Comparison of ENCODE assay signal across 8 mouse cellular contexts in the genomic region with DNA sequence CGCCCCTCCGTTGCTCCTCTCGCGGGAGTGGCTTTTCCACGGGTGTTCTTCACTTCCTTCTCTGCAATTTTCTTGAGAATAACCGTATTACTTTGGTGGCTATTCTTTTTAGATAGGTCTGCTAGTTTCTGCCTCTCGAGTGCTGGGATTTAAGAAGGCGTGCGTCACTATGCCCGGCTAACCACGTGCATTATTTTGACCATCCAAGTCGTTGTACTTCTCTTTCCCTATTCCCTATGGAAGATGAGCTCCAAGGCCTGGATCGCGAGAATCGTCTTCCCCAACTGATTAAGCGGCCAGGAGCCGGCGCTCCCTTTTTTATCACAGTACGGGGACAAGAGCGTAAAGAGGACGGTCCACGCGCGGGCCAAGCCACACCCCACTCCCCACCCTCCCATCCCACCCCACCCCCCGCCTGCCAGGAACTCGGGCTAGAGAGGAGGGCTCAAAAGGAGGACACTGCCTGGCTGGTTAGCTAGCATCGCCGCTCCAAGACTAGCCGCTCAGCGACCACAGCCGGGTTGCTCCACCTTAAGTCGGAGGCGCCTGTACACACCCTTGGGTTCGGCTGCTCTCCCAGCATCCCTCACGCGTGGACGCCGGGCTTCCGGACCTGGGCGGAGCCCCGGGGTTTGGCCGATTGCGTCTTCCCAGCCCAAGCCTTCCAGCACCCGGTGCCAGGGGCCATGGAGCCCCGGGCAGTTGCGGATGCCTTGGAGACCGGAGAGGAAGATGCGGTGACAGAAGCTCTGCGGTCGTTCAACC. TPM values are rescaled to one million over a fixed set of nuclear protein-coding genes. Genes with fewer than 3 reads are reported as not detected.
A peak's percentile ranks its signal among the peaks of the same experiment; 100 is the strongest.
DNase-seq lines count a peak whose midpoint lies in the region; ATAC-seq and TF ChIP-seq lines count a peak whose summit lies in the region.

A gene (plus strand): TSS at position 173 of the 765 bp plus-strand sequence.

- intact Hi-C loops in heart, postnatal 10 days (cut with DNase I): loop anchor here (1.0 to 5.0 kb wide), 4 partner anchors 24 to 335 kb away; a partner anchor contains a TSS

- H3K9ac ChIP-seq in forebrain, embryonic 14.5 days (ENCODE audit: low read length): peak within 1 kb of the TSS; percentile 96
- H3K9ac ChIP-seq in liver, embryonic 15.5 days: peak within 1 kb of the TSS; percentile 90
- peak within 1 kb of the TSS; percentile 85 for H3K9ac ChIP-seq in neural tube, embryonic 11.5 days (ENCODE audit: low read length)
- peak within 1 kb of the TSS; percentile 89 for H3K9ac ChIP-seq in stomach, postnatal 0 days (ENCODE audit: low read length)

- H3K36me3 ChIP-seq in forebrain, embryonic 14.5 days (ENCODE audit: control insufficient read depth, insufficient read depth, low read length): peaks cover 62% of the 10 kb centered on the region
- peaks cover 68% of the 10 kb centered on the region for H3K36me3 ChIP-seq in liver, embryonic 15.5 days (replicated peaks)
- peaks cover 14% of the 10 kb centered on the region for H3K36me3 ChIP-seq in neural tube, embryonic 11.5 days (ENCODE audit: control insufficient read depth, insufficient read depth, low read length)
- peaks cover 23% of the 10 kb centered on the region for H3K36me3 ChIP-seq in stomach, postnatal 0 days (ENCODE audit: control insufficient read depth, insufficient read depth, low read length)

- H3K4me3 ChIP-seq in forebrain, embryonic 14.5 days (ENCODE audit: low read depth, low read length): peak within 1 kb of the TSS; percentile 78
- H3K4me3 ChIP-seq in liver, embryonic 15.5 days (replicated peaks): peak within 1 kb of the TSS; percentile 90
- peak within 1 kb of the TSS; percentile 57 for H3K4me3 ChIP-seq in neural tube, embryonic 11.5 days (ENCODE audit: low read depth, low read length)
- peak within 1 kb of the TSS; percentile 78 for H3K4me3 ChIP-seq in stomach, postnatal 0 days (ENCODE audit: low read depth, low read length)

- under 1% methylated on average over 50 of the region's 50 CpGs for WGBS in forebrain, embryonic 14.5 days
- under 1% methylated on average over 50 of the region's 50 CpGs for WGBS in liver, embryonic 15.5 days (ENCODE audit: insufficient replicate concordance)
- under 1% methylated on average over 49 of the region's 50 CpGs for WGBS in neural tube, embryonic 11.5 days
- under 1% methylated on average over 50 of the region's 50 CpGs for WGBS in stomach, postnatal 0 days

- peak within 1 kb of the TSS; percentile 98 for H3K4me2 ChIP-seq in forebrain, embryonic 14.5 days (ENCODE audit: low read length)
- peak within 1 kb of the TSS; percentile 97 for H3K4me2 ChIP-seq in liver, embryonic 15.5 days
- peak within 1 kb of the TSS; percentile 99 for H3K4me2 ChIP-seq in neural tube, embryonic 11.5 days (ENCODE audit: low read depth)
- H3K4me2 ChIP-seq in stomach, postnatal 0 days (replicated peaks; ENCODE audit: low read depth): peak within 1 kb of the TSS; percentile 80

- H3K27me3 ChIP-seq in forebrain, embryonic 14.5 days (replicated peaks; ENCODE audit: control insufficient read depth, insufficient read depth, low read length): no peaks in the 10 kb centered on the region
- H3K27me3 ChIP-seq in liver, embryonic 15.5 days: no peaks in the 10 kb centered on the region
- no peaks in the 10 kb centered on the region for H3K27me3 ChIP-seq in neural tube, embryonic 11.5 days (ENCODE audit: control insufficient read depth, insufficient read depth, low read length)
- no peaks in the 10 kb centered on the region for H3K27me3 ChIP-seq in stomach, postnatal 0 days (ENCODE audit: control insufficient read depth, insufficient read depth, low read length)

- TF ChIP-seq EP300 in stomach, postnatal 0 days (optimal IDR thresholded peaks at IDR 0.05): no peak

- DNase-seq in ES-CJ7 (ENCODE audit: low read depth, low spot score): peak; percentile 73
- DNase-seq in cerebellum, adult 11 months: peak; percentile 81
- DNase-seq in forebrain, embryonic 14.5 days (ENCODE audit: low spot score): peak; percentile 80
- DNase-seq in heart, postnatal 10 days: peak; percentile 93 to 94
- peak; percentile 89 to 93 for DNase-seq in kidney, postnatal 4 days
- peak; percentile 82 for DNase-seq in neural tube, embryonic 11.5 days (ENCODE audit: low spot score)
- DNase-seq in stomach, postnatal 0 days (ENCODE audit: low spot score): peak; percentile 95

- peak; percentile 83 for ATAC-seq in forebrain, embryonic 14.5 days
- peak; percentile 78 for ATAC-seq in liver, embryonic 15.5 days (ENCODE audit: insufficient read depth)
- peak; percentile 63 for ATAC-seq in neural tube, embryonic 11.5 days (ENCODE audit: insufficient read depth, low FRiP score, low TSS enrichment)
- ATAC-seq in stomach, postnatal 0 days (ENCODE audit: low FRiP score, low TSS enrichment): peak; percentile 89

- H3K27ac ChIP-seq in forebrain, embryonic 14.5 days (ENCODE audit: low read depth, low read length): peak within 1 kb of the TSS; percentile 88
- H3K27ac ChIP-seq in liver, embryonic 15.5 days (replicated peaks): peak within 1 kb of the TSS; percentile 99
- H3K27ac ChIP-seq in neural tube, embryonic 11.5 days (ENCODE audit: low read depth, low read length): peak within 1 kb of the TSS; percentile 86
- H3K27ac ChIP-seq in stomach, postnatal 0 days (replicated peaks): peak within 1 kb of the TSS; percentile 98

- peaks cover 18% of the 10 kb centered on the region for H3K4me1 ChIP-seq in forebrain, embryonic 14.5 days (ENCODE audit: control insufficient read depth, insufficient read depth, low read length)
- peaks cover 64% of the 10 kb centered on the region for H3K4me1 ChIP-seq in liver, embryonic 15.5 days (replicated peaks)
- peaks cover 21% of the 10 kb centered on the region for H3K4me1 ChIP-seq in neural tube, embryonic 11.5 days (ENCODE audit: control insufficient read depth, insufficient read depth, low read length)
- H3K4me1 ChIP-seq in stomach, postnatal 0 days (replicated peaks; ENCODE audit: control insufficient read depth, insufficient read depth): peaks cover 10% of the 10 kb centered on the region; the same call in 1 of the 2 replicates

- no peaks in the 10 kb centered on the region for H3K9me3 ChIP-seq in forebrain, embryonic 14.5 days (replicated peaks; ENCODE audit: control insufficient read depth, low read length)
- no peaks in the 10 kb centered on the region for H3K9me3 ChIP-seq in liver, embryonic 15.5 days (replicated peaks)
- H3K9me3 ChIP-seq in neural tube, embryonic 11.5 days (ENCODE audit: control insufficient read depth, low read length): no peaks in the 10 kb centered on the region
- H3K9me3 ChIP-seq in stomach, postnatal 0 days (ENCODE audit: control insufficient read depth, low read length): no peaks in the 10 kb centered on the region

- TF ChIP-seq CTCF in stomach, postnatal 0 days (IDR thresholded peaks at IDR 0.05; ENCODE audit: low read depth): no peak

RNA-seq across cellular contexts. Expression of the gene that starts here (rescaled TPM):
- polyA plus RNA-seq in forebrain, embryonic 14.5 days (2014; fragmentation: Nextera tagmentation; extraction: Ambion mirVana): 95.0 and 96.9 TPM in 2 replicates
- 10 to 100 TPM; 27.0 to 29.8 TPM for total RNA-seq in heart, postnatal 10 days (2021)
- polyA plus RNA-seq in liver, embryonic 15.5 days (2015; fragmentation: Nextera tagmentation; extraction: Ambion mirVana): 20.9 and 23.3 TPM in 2 replicates
- 73.3 and 82.2 TPM in 2 replicates for polyA plus RNA-seq in neural tube, embryonic 11.5 days (2014; fragmentation: Nextera tagmentation; extraction: Ambion mirVana)
- polyA plus RNA-seq in stomach, postnatal 0 days (2015; fragmentation: Nextera tagmentation; extraction: Ambion mirVana): 49.0 and 49.1 TPM in 2 replicates

Comparison
In these comparisons a context has a peak if more than half of its experiments do, and no peak if none do; other contexts are left out.
1. Peak in every context shown above with its lines: DNase-seq, ATAC-seq, H3K4me3 ChIP-seq and H3K27ac ChIP-seq.